Mouse (Mus musculus): ENCODE measurements around the gene Tspan11.

GRCm38 (mm10) chr6:127849496-127849895 is 37.9 kb upstream of the Tspan11 start:
- TF ChIP-seq POLR2A (IDR thresholded peaks at IDR 0.05; ENCODE audit: control insufficient read depth, extremely low read depth, insufficient read depth, low read length, poor library complexity) (no peak), CTCF (IDR thresholded peaks at IDR 0.05; ENCODE audit: borderline replicate concordance, control insufficient read depth, extremely low read depth, insufficient read depth, low read length, poor library complexity) (no peak)

Measured in thymus, adult 2 months (tissue).